Mouse (Mus musculus): ENCODE data around the gene Bhlhe40. TPM values are rescaled to one million over a fixed set of nuclear protein-coding genes. Genes with fewer than 3 reads are reported as not detected.

Bhlhe40 gene
- total and polyA plus RNA-seq, 3 experiments, result 15.9 to 21.6 TPM; not detected in 1

DNA sequence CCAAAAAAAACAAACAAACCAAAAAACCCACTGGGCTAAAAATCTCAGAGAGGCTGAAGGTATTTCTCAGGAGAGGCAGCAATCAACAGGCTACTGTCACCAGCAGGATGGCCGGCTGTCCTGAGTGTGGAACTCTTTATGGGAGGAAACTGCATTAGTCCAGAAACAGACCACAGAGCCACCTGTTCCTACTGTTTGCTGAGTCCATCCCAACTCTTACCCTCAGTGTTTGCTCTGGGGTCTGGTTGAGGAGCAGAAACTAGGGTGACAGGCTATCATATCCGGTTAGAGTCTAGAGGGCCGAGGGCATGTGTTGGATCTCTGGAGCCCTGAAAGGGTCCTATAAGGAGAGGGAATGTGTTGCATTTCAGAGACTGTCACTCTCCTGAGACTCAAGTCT is 9.8 kb downstream of the Bhlhe40 start:
- Histone ChIP-seq H3K9me3 (replicated peaks; ENCODE audit: insufficient read depth, low read length) (no peaks in the 10 kb centered on the region), H3K9ac (ENCODE audit: control insufficient read depth, low read depth, low read length, poor library complexity, severe bottlenecking) (no peak overlapping the region), H3K4me1 (ENCODE audit: control insufficient read depth in 1 of 2, insufficient read depth in 2 of 2, low read length in 2 of 2) (peaks cover under 1 to 5% of the 10 kb centered on the region in 2 experiments; a peak in 3 of 4 replicates), H3K27ac (ENCODE audit: control insufficient read depth, low read depth, low read length) (no peak overlapping the region), H3K36me3 (ENCODE audit: control insufficient read depth in 1 of 2, insufficient read depth in 2 of 2, low read length in 2 of 2) (peaks cover 2 to 3% of the 10 kb centered on the region in 2 experiments), H3K4me3 (ENCODE audit: control insufficient read depth in 1 of 2, insufficient read depth in 1 of 2, low read depth in 2 of 2, low read length in 2 of 2) (no peak overlapping the region), H3K79me2 (ENCODE audit: control insufficient read depth, insufficient read depth, low read length, poor library complexity) (no peaks in the 10 kb centered on the region), H3K27me3 (ENCODE audit: control insufficient read depth in 1 of 2, insufficient read depth in 2 of 2, low read length in 2 of 2) (no peaks in the 10 kb centered on the region)
- TF ChIP-seq USF2 (IDR thresholded peaks at IDR 0.05; ENCODE audit: borderline replicate concordance in 1 of 2, insufficient read depth in 1 of 2, low read depth in 1 of 2, low read length in 2 of 2), result no peak
- no peak for TF ChIP-seq EP300 (IDR thresholded peaks at IDR 0.05; ENCODE audit: low read depth in 1 of 2, low read length in 2 of 2)
- TF ChIP-seq GABPA (IDR thresholded peaks at IDR 0.05; ENCODE audit: low read depth, low read length), result no peak
- TF ChIP-seq UBTF (IDR thresholded peaks at IDR 0.05; ENCODE audit: borderline replicate concordance, insufficient read depth, low read depth, low read length), result no peak
- no peak for TF ChIP-seq GATA1 (IDR thresholded peaks at IDR 0.05; ENCODE audit: low read depth, low read length)
- no peak for TF ChIP-seq MAZ (IDR thresholded peaks at IDR 0.05; ENCODE audit: low read depth, low read length)
- TF ChIP-seq MYC (IDR thresholded peaks at IDR 0.05; ENCODE audit: low read depth, low read length), result no peak
- no peak for TF ChIP-seq SIN3A (IDR thresholded peaks at IDR 0.05; ENCODE audit: low read length)
- TF ChIP-seq ETS1 (IDR thresholded peaks at IDR 0.05; ENCODE audit: low read depth, low read length), result no peak
- TF ChIP-seq TAL1 (IDR thresholded peaks at IDR 0.05; ENCODE audit: low read length), result no peak
- TF ChIP-seq CTCF (IDR thresholded peaks at IDR 0.05 in 2 of 3, conservative IDR thresholded peaks at IDR 0.05 in 1 of 3; ENCODE audit: control insufficient read depth in 1 of 3, insufficient read depth in 1 of 3, low read depth in 2 of 3, low read length in 3 of 3, poor library complexity in 1 of 3, severe bottlenecking in 1 of 3), result no peak
- no peak for TF ChIP-seq USF1 (IDR thresholded peaks at IDR 0.05; ENCODE audit: low read depth, low read length)
- no peak for TF ChIP-seq ELF1 (IDR thresholded peaks at IDR 0.05; ENCODE audit: low read depth, low read length)
- no peak for TF ChIP-seq E2F4 (IDR thresholded peaks at IDR 0.05; ENCODE audit: borderline replicate concordance, low read depth, low read length)
- no peak for DNase-seq (ENCODE audit: low read depth, low spot score)

DNA sequence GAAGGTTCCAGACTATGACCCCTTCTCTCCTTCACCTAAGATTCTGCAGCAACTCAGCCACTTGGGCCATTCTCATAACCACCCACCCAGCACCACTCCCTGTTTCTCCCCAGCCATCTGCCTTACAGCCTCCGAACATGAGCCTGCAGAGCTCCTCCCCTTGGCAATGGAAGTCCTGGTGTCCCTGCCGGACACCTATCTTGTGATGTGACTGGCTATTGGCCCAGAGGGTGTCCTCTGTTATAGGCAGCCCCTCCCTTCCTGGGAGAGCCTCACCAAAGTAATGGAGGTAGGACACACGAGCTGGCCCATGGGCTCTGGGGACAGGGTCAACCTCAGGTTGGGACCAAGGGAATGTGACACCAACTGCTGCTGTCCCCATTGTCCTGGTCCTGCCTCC is 10.4 kb downstream of the Bhlhe40 start:
- no peaks in the 10 kb centered on the region for H3K79me2 ChIP-seq (ENCODE audit: control insufficient read depth, insufficient read depth, low read length, poor library complexity)
- peaks cover 0 to 2% of the 10 kb centered on the region in 2 experiments; a peak in 1 of 4 replicates for H3K4me1 ChIP-seq (ENCODE audit: control insufficient read depth in 1 of 2, insufficient read depth in 2 of 2, low read length in 2 of 2)
- peaks cover 0 to 2% of the 10 kb centered on the region in 2 experiments; a peak in 2 of 4 replicates for H3K36me3 ChIP-seq (ENCODE audit: control insufficient read depth in 1 of 2, insufficient read depth in 2 of 2, low read length in 2 of 2)
- TF ChIP-seq MAX (IDR thresholded peaks at IDR 0.05; ENCODE audit: low read length) (no peak), ELF1 (IDR thresholded peaks at IDR 0.05; ENCODE audit: low read depth, low read length) (no peak), POLR2A (IDR thresholded peaks at IDR 0.05; ENCODE audit: control insufficient read depth in 1 of 2, insufficient read depth in 1 of 2, low read depth in 1 of 2, low read length in 2 of 2, poor library complexity in 1 of 2) (no peak), ETS1 (IDR thresholded peaks at IDR 0.05; ENCODE audit: low read depth, low read length) (no peak), TBP (IDR thresholded peaks at IDR 0.05; ENCODE audit: low read depth, low read length) (no peak), ZC3H11A (IDR thresholded peaks at IDR 0.05; ENCODE audit: low read depth, low read length) (no peak), ZNF384 (IDR thresholded peaks at IDR 0.05; ENCODE audit: low read depth, low read length) (no peak)
- no peaks in the 10 kb centered on the region for H3K27me3 ChIP-seq (ENCODE audit: control insufficient read depth in 1 of 2, insufficient read depth in 2 of 2, low read length in 2 of 2)
- H3K27ac ChIP-seq (ENCODE audit: control insufficient read depth, low read depth, low read length), result no peak overlapping the region
- no peak overlapping the region for H3K4me3 ChIP-seq (ENCODE audit: control insufficient read depth in 1 of 2, insufficient read depth in 1 of 2, low read depth in 2 of 2, low read length in 2 of 2)
- H3K9ac ChIP-seq (ENCODE audit: control insufficient read depth, low read depth, low read length, poor library complexity, severe bottlenecking), result no peak overlapping the region
- no peaks in the 10 kb centered on the region for H3K9me3 ChIP-seq (replicated peaks; ENCODE audit: insufficient read depth, low read length)
- no peak for DNase-seq (ENCODE audit: low read depth, low spot score)
